Mouse (Mus musculus): ENCODE measurements at regions not wholly inside any gene's neighbourhood (a gene's known extent, or its start where the extent isn't known, plus 50 kb on each side); places are given as distances from the start of the nearest gene placed in this dataset.
A peak's percentile ranks its signal among the peaks of the same experiment; 100 is the strongest.

DNA sequence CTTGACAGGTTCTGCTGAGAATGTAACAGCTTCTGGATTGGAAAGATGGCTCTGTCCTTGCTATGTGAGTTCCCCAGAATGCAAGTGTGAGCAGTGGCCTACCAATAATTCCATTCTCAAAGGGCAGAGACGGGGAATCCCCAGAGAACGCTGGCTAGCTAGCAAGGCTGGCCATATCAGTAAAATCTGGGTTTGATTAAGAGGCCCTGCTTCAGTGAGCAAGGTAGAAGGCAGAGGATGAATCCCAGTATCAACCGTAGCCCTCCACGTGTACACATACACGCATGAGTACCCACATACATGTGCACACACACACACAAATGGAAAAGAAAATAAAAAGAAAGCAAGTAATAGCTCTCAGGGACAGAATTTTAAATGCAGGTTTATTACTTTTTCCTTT, 55.3 kb downstream of the Tril start:
- DNase-seq (ENCODE audit: inconsistent ontology term) = no peak

- no peak for DNase-seq (ENCODE audit: inconsistent ontology term)
These were observed 58.0 kb downstream of the Tril start for GRCm38 (mm10) chr6:53762586-53762985.

GRCm38 (mm10) chr6:53760651-53761058, 60.0 kb downstream of the Tril start:
- peak; percentile 26 for DNase-seq (ENCODE audit: inconsistent ontology term)

- peak; percentile 51 for DNase-seq (ENCODE audit: inconsistent ontology term)
These were observed 60.8 kb downstream of the Tril start for GRCm38 (mm10) chr6:53759686-53760306.

- no peak for DNase-seq (ENCODE audit: inconsistent ontology term)
These were observed 66.3 kb downstream of the Tril start for GRCm38 (mm10) chr6:53754366-53754765.

DNA sequence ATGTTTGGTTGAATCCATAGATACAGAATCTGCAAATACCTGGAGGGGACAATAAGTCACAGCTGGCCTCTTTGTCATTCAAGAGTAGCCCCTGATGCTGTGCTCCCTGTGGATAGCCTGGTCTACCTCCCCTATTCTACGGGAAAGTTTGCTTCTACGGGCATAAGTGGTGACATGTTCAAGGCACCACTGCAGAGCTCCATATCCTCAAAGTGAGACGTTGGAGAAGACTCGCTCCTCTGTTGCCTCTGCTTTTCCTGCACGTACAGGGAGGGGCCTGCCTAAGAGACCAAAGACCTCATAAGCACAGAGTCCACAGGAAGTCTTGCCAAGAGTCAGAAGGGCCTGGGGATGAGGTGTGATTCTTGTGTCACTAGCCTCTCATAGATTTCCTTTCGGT, 70.1 kb downstream of the Tril start:
- no peak for DNase-seq (ENCODE audit: inconsistent ontology term)
